Mouse (Mus musculus): Measurements from ENCODE around the gene Ugt1a7c. TPM values are rescaled to one million over a fixed set of nuclear protein-coding genes. Genes with fewer than 3 reads are reported as not detected.
"Not testable (repeated sequence)": the region's sequence is repeated elsewhere in the genome, so short reads cannot be mapped to it uniquely, and the experiment has no call there.

Ugt1a7c gene
- polyA plus RNA-seq, 1 experiment from 2014 or later, result 3.0 TPM

DNA sequence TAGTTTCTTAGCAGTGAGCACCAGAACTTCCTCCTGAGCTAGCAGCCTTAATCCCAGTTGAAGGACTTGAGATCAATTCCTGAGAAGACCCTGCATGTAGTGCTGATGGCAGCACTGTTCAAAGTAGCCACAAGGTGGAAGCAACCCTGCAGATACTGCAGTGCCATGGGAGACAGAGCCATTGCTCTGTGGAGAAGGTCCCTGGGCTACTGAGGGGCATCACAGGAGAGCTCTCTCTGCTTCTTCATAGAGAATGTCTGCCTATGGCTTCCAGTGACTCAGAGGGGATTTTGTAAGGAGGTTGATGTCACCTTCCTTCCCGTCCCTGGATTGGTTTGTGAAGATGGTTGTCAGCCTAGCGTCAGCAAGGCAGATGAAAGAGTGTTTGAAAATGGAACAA lies 55.3 kb downstream of the Ugt1a7c start:
- H3K9me3 ChIP-seq (replicated peaks; ENCODE audit: control insufficient read depth, low read length); H3K4me3 ChIP-seq (ENCODE audit: low read depth, low read length); ATAC-seq (ENCODE audit: low read depth); H3K9ac ChIP-seq (ENCODE audit: low read depth, low read length); H3K27me3 ChIP-seq (ENCODE audit: control insufficient read depth, insufficient read depth, low read depth, low read length); H3K27ac ChIP-seq (ENCODE audit: low read length); H3K4me1 ChIP-seq (ENCODE audit: control insufficient read depth, low read depth, low read length); H3K36me3 ChIP-seq (ENCODE audit: control insufficient read depth, insufficient read depth); H3K4me2 ChIP-seq (ENCODE audit: low read depth, low read length): not testable (repeated sequence)
- WGBS (ENCODE audit: insufficient replicate concordance), result 81% methylated on average over 2 of the region's 2 CpGs

DNA sequence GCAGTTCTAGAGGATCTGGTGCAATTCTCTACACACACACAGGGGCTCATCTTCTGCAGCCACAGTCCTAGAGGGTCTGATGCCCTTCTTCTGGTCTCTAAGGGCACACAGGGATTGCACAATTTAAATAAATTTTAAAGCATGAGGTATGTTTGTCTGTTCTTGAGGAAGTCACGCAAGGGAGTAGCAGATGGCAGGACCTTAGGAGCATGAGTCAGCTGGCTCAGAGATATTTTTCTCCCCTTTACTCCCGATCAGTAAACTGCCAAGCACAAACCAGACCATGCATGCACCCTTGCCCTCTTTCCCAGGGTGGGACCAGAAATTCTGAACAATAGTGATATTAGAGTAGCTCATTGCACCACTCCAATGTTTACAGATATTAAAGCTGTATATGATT lies 63.6 kb downstream of the Ugt1a7c start:
- H3K36me3 ChIP-seq (ENCODE audit: control insufficient read depth, insufficient read depth), result no peaks in the 10 kb centered on the region
- H3K9ac ChIP-seq (ENCODE audit: low read depth, low read length), result no peak overlapping the region
- WGBS (ENCODE audit: insufficient replicate concordance), result 46% methylated on average over 2 of the region's 2 CpGs
- no peak for ATAC-seq (ENCODE audit: low read depth)
- no peak overlapping the region for H3K4me3 ChIP-seq (ENCODE audit: low read depth, low read length)
- no peaks in the 10 kb centered on the region for H3K4me1 ChIP-seq (ENCODE audit: control insufficient read depth, low read depth, low read length)
- no peak overlapping the region for H3K27ac ChIP-seq (ENCODE audit: low read length)
- H3K9me3 ChIP-seq (replicated peaks; ENCODE audit: control insufficient read depth, low read length), result no peaks in the 10 kb centered on the region
- no peaks in the 10 kb centered on the region for H3K27me3 ChIP-seq (ENCODE audit: control insufficient read depth, insufficient read depth, low read depth, low read length)
- no peak overlapping the region for H3K4me2 ChIP-seq (ENCODE audit: low read depth, low read length)

DNA sequence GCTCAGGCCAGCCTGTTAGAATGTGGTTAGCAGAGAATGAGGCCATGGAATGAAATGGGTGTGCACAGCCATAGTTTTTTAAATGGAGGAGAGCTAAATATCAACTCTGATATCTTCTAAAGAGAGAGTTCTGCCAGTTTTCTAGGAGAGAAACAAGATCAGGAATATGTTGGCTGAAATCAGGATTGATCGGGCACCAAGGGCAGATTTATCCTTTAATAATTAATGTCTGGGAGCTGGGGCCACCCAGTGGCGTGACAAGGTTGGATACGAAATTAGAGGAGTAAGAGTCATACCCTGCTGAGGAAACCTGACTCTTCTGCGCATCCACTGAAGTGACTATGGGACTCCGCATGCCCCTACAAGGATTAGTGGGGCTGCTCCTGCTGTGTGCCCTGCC lies 70.8 kb downstream of the Ugt1a7c start, which contains the start of gene Ugt1a5:
Gene Ugt1a5 (plus strand): TSS at position 302 of the 400 bp plus-strand sequence.
- no peaks in the 10 kb centered on the region for H3K9me3 ChIP-seq (replicated peaks; ENCODE audit: control insufficient read depth, low read length)
- H3K9ac ChIP-seq (ENCODE audit: low read depth, low read length), result no peak within 1 kb of the TSS
- no peak for ATAC-seq (ENCODE audit: low read depth)
- 70% methylated on average over 5 of the region's 5 CpGs for WGBS (ENCODE audit: insufficient replicate concordance)
- no peaks in the 10 kb centered on the region for H3K36me3 ChIP-seq (ENCODE audit: control insufficient read depth, insufficient read depth)
- no peak within 1 kb of the TSS for H3K4me2 ChIP-seq (ENCODE audit: low read depth, low read length)
- H3K27ac ChIP-seq (ENCODE audit: low read length), result no peak within 1 kb of the TSS
- no peaks in the 10 kb centered on the region for H3K4me1 ChIP-seq (ENCODE audit: control insufficient read depth, low read depth, low read length)
- H3K27me3 ChIP-seq (ENCODE audit: control insufficient read depth, insufficient read depth, low read depth, low read length), result no peaks in the 10 kb centered on the region
- no peak within 1 kb of the TSS for H3K4me3 ChIP-seq (ENCODE audit: low read depth, low read length)

DNA sequence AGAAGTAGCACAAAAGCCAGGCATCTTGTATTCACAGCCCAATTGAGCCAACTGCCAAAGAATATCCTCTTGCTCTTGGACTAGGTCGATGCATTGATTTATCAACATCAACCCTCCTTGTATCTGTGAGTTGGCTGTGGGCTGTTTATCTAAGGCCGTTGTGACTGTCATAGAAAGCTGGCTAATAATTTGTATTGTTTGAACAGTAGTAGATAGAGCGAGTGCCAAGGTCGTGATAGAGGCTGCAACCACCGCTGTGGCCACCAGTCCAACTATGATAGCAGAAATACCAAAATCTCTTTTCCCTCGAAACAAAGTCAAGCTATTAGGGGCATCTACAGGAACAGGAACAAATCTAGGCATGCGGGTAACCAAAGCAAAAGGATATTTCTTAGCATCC lies 77.3 kb downstream of the Ugt1a7c start:
- H3K4me3 ChIP-seq (ENCODE audit: low read depth, low read length); H3K9ac ChIP-seq (ENCODE audit: low read depth, low read length); ATAC-seq (ENCODE audit: low read depth); H3K36me3 ChIP-seq (ENCODE audit: control insufficient read depth, insufficient read depth); H3K4me2 ChIP-seq (ENCODE audit: low read depth, low read length); H3K27ac ChIP-seq (ENCODE audit: low read length); H3K27me3 ChIP-seq (ENCODE audit: control insufficient read depth, insufficient read depth, low read depth, low read length); H3K4me1 ChIP-seq (ENCODE audit: control insufficient read depth, low read depth, low read length); H3K9me3 ChIP-seq (replicated peaks; ENCODE audit: control insufficient read depth, low read length): not testable (repeated sequence)
- 70% methylated on average over 5 of the region's 7 CpGs for WGBS (ENCODE audit: insufficient replicate concordance)

DNA sequence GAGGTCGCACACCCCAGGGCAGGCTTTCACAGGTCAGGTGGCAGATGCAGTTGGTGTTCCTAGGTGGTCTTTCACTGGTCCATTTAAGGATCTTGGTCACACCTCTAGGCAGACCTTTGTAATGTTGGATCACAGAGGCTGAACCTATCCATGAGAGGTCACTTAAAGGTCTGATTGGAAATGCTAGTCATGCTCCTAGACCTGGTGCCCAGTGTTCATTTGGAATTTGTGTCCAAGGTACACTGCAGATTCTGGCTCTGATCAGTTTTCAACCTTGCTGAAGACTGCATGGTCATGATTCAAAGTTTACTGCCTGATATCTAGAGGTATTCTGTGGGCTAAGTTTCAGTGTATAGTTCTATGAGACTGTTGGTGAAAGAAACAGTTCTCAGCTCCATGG lies 84.8 kb downstream of the Ugt1a7c start:
- no peaks in the 10 kb centered on the region; the same call in 1 of the 2 replicates for H3K36me3 ChIP-seq (ENCODE audit: control insufficient read depth, insufficient read depth)
- 70% methylated on average over 1 of the region's 1 CpGs for WGBS (ENCODE audit: insufficient replicate concordance)
- H3K9ac ChIP-seq (ENCODE audit: low read depth, low read length), result no peak overlapping the region
- no peak overlapping the region for H3K4me2 ChIP-seq (ENCODE audit: low read depth, low read length)
- no peaks in the 10 kb centered on the region for H3K27me3 ChIP-seq (ENCODE audit: control insufficient read depth, insufficient read depth, low read depth, low read length)
- no peak overlapping the region for H3K27ac ChIP-seq (ENCODE audit: low read length)
- peaks cover 6% of the 10 kb centered on the region for H3K9me3 ChIP-seq (replicated peaks; ENCODE audit: control insufficient read depth, low read length)
- H3K4me1 ChIP-seq (ENCODE audit: control insufficient read depth, low read depth, low read length), result no peaks in the 10 kb centered on the region
- peak; percentile 55; the same call in 1 of the 2 replicates for ATAC-seq (ENCODE audit: low read depth)
- no peak overlapping the region for H3K4me3 ChIP-seq (ENCODE audit: low read depth, low read length)

DNA sequence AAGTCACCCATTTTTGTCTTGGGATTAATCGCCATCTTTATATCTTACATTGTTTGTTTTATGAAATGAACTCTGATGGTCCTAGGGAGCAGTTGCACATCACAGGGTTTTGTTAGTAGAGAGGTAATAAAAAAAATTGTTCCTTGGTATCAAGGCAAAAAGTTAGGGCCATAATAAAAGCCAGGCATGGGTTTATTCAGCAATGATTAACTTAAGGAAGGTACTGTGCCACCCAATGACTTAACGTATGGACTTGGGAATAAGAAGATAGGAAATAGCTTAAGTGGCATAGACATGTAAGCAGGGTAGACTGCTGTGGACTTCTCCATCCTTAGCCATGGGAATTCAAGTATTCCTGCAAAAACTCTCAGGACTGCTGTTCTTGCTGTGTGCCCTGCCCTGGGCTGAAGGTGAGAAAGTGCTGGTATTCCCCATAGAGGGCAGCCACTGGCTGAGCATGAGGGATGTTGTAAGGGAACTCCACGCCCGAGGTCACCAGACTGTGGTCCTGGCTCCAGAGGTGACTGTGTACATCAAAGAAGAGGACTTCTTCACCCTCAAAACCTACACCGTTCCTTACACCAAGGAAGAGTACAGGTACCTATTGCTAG lies 91.6 kb downstream of the Ugt1a7c start:
- 62% methylated on average over 5 of the region's 5 CpGs for WGBS (ENCODE audit: insufficient replicate concordance)
- no peaks in the 10 kb centered on the region for H3K27me3 ChIP-seq (ENCODE audit: control insufficient read depth, insufficient read depth, low read depth, low read length)
- no peaks in the 10 kb centered on the region for H3K36me3 ChIP-seq (ENCODE audit: control insufficient read depth, insufficient read depth)
- H3K4me3 ChIP-seq (ENCODE audit: low read depth, low read length), result no peak overlapping the region
- H3K4me1 ChIP-seq (ENCODE audit: control insufficient read depth, low read depth, low read length), result no peaks in the 10 kb centered on the region
- no peak overlapping the region for H3K4me2 ChIP-seq (ENCODE audit: low read depth, low read length)
- no peaks in the 10 kb centered on the region for H3K9me3 ChIP-seq (replicated peaks; ENCODE audit: control insufficient read depth, low read length)
- ATAC-seq (ENCODE audit: low read depth), result no peak
- H3K27ac ChIP-seq (ENCODE audit: low read length), result no peak overlapping the region
- H3K9ac ChIP-seq (ENCODE audit: low read depth, low read length), result no peak overlapping the region

DNA sequence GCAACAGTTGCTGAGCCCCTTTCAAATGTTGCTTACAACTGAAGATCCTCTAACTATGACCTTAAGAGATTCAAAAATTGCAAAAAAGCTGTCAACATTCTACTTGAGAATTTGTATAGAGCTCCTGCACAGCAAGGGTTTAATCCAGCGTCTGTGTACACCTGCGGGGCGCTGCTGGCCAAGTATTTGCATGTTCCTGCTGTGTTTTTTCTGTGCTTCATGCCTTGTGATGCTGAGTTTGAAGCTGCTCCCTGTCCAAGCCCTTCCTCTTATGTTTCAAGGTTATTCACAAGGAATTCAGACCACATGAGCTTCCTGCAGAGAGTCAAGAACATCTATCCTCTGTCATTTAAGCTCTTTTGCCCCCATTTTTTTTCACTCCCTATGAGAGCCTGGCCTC lies 97.3 kb downstream of the Ugt1a7c start:
- H3K9me3 ChIP-seq (replicated peaks; ENCODE audit: control insufficient read depth, low read length), result no peaks in the 10 kb centered on the region
- no peaks in the 10 kb centered on the region for H3K4me1 ChIP-seq (ENCODE audit: control insufficient read depth, low read depth, low read length)
- H3K27ac ChIP-seq (ENCODE audit: low read length), result no peak overlapping the region
- 53% methylated on average over 3 of the region's 3 CpGs for WGBS (ENCODE audit: insufficient replicate concordance)
- H3K27me3 ChIP-seq (ENCODE audit: control insufficient read depth, insufficient read depth, low read depth, low read length), result no peaks in the 10 kb centered on the region
- H3K4me3 ChIP-seq (ENCODE audit: low read depth, low read length), result no peak overlapping the region
- no peak overlapping the region for H3K4me2 ChIP-seq (ENCODE audit: low read depth, low read length)
- H3K36me3 ChIP-seq (ENCODE audit: control insufficient read depth, insufficient read depth), result no peaks in the 10 kb centered on the region
- no peak overlapping the region for H3K9ac ChIP-seq (ENCODE audit: low read depth, low read length)
- ATAC-seq (ENCODE audit: low read depth), result no peak

DNA sequence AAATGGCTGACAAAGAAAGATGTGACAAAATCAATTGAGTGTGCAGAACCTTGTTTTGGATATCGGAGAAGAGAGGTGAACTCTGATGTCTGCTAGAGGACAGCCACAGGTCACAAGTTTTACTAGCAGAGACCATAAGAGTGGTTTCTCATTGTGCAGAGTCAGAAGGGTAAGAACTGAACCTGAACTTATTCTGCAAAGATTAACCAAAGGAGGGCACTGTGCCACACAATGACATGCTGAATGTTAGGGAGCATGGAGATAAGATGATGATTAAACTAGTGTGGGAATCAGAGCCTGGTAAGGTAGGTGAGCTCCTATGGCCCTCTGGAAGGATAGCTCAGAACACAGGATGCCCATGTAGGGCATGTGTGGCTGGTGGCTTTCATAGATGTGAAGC lies 100.8 kb downstream of the Ugt1a7c start:
- Histone ChIP-seq H3K4me1 (ENCODE audit: control insufficient read depth, low read depth, low read length) (no peaks in the 10 kb centered on the region), H3K4me3 (ENCODE audit: low read depth, low read length) (no peak overlapping the region), H3K9ac (ENCODE audit: low read depth, low read length) (no peak overlapping the region), H3K27me3 (ENCODE audit: control insufficient read depth, insufficient read depth, low read depth, low read length) (no peaks in the 10 kb centered on the region), H3K9me3 (replicated peaks; ENCODE audit: control insufficient read depth, low read length) (no peaks in the 10 kb centered on the region), H3K27ac (ENCODE audit: low read length) (no peak overlapping the region), H3K4me2 (ENCODE audit: low read depth, low read length) (no peak overlapping the region), H3K36me3 (ENCODE audit: control insufficient read depth, insufficient read depth) (no peaks in the 10 kb centered on the region)
- 70% methylated on average over 1 of the region's 1 CpGs for WGBS (ENCODE audit: insufficient replicate concordance)
- no peak for ATAC-seq (ENCODE audit: low read depth)

DNA sequence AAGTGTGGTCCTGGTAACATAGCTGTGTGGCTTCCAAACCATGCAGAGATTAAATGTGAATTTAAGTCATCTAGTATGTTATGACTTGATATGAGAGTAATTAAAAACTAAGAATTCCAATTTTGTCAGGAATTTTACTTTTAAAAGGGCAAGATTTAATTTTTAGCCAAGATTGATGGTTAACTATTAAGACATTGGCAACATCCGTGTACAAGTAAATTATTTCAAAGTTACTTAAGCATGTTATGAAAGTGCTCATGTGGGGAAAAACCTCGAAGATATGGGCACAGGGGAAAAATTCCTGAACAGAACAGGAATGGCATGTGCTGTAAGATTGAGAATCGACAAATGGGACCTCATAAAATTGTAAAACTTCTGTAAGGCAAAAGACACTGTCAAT lies 102.6 kb downstream of the Ugt1a7c start:
- ATAC-seq (ENCODE audit: low read depth), result no peak
- Histone ChIP-seq H3K9me3 (replicated peaks; ENCODE audit: control insufficient read depth, low read length) (no peaks in the 10 kb centered on the region), H3K4me3 (ENCODE audit: low read depth, low read length) (no peak overlapping the region), H3K27me3 (ENCODE audit: control insufficient read depth, insufficient read depth, low read depth, low read length) (no peaks in the 10 kb centered on the region), H3K9ac (ENCODE audit: low read depth, low read length) (no peak overlapping the region), H3K27ac (ENCODE audit: low read length) (no peak overlapping the region), H3K36me3 (ENCODE audit: control insufficient read depth, insufficient read depth) (no peaks in the 10 kb centered on the region), H3K4me1 (ENCODE audit: control insufficient read depth, low read depth, low read length) (no peaks in the 10 kb centered on the region), H3K4me2 (ENCODE audit: low read depth, low read length) (no peak overlapping the region)
- 43% methylated on average over 3 of the region's 3 CpGs for WGBS (ENCODE audit: insufficient replicate concordance)

All from liver, embryonic 16.5 days (tissue).